Mouse (Mus musculus) c-Kit-positive CD71-positive TER-119-negative erythroid progenitor cells, embryonic 14.5 days (primary cell): Measurements from ENCODE around the gene Copa.

Experiments
- DNase-seq: peaks from one replicate; pipeline ENCODE4 v3.0.0-alpha.2; 2013; ENCODE audit warnings: low read depth

The Copa gene

GRCm38 (mm10) chr1:172143570-172143969 is 61.2 kb downstream of the Copa start:
- peak; percentile 71 for DNase-seq

DNA sequence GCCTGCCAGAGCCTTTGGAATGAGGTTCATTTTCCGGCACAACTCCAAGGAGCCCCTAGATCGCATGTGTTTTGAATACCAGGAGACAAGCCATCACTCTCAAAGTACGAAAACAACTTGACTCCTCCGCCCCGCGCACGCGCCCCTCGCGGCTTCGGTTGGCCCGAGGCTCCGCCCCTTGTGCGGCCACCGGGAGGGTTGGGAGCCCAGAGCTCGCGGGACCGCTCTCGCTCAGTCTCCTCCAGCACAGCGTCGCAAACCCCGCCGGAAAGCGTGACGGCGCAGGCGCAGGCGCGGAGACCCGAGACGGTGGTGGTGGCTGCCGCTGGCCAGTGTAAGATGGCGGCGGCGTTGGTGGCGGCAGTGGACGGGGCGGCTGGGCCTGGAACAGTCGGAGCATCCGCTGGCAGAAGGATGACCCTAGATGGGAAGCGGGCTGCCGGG is 65.5 kb downstream of the Copa start, which contains the start of gene Dcaf8:
TSS of gene Dcaf8 (plus strand) at position 250 of the 444 bp plus-strand sequence.
- DNase-seq = peak; percentile 95

- peak; percentile 71 for DNase-seq
These were observed 66.1 kb downstream of the Copa start for GRCm38 (mm10) chr1:172148279-172148954.

DNA sequence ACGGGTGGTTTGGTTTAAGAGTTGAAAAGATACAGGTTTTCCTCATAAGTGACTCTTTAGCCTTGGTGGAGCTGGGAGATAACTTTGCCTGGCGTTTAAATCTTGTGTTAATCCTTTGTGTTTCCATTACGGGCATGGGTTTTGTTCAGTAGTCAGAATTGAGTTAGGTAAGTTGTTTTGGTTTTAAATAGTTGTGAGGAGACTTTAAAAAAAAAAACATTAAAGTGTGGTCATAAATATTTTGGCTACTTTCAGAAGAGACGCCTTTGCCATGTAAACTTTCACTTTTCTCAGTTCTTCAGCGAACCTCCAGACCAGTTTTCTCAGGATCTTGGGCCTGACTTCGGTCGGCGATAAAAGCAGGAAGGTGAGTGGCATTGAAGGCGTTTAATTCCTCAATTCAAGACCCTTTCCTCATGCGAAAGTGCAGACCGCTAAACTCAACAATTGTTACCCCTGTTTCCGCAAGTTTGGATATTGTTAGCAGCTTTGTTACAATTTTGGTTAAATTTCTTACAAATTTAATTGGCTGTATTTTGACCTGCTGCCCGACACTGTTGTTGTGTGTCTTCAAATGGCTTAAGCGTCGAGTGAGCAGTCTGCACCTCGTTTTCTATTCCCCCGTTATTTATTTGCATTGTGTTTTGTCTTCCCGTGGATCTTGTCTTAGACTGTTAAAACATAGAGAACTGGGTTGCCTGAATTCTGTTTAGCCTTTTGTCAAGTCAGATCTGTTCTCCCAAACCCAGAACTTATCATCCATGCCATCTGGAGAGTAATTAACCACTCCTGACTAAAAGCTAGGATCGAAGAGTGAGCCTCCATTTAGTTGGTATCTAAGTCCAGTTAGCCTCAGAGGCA is 66.9 kb downstream of the Copa start:
- DNase-seq = peak; percentile 62

DNA sequence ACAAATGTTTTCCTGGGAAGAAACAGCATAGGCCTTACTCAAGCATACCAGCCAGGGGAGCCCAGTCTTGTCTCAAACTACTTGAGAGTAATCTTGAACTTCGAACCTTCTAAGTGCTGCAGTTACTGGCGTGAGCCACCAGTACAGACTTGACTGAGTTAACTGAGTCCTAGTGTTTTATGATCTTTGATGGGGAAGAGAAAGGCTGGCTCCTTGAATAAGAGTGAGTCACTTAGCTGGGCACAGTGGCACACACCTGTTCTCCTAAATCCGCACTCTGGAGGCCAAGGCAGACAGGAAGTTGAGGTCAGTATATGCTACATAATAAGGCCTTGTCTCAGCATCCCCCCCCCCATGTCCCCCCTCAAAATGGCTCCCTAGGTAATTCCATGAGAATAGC is 72.2 kb downstream of the Copa start:
- DNase-seq = no peak

DNA sequence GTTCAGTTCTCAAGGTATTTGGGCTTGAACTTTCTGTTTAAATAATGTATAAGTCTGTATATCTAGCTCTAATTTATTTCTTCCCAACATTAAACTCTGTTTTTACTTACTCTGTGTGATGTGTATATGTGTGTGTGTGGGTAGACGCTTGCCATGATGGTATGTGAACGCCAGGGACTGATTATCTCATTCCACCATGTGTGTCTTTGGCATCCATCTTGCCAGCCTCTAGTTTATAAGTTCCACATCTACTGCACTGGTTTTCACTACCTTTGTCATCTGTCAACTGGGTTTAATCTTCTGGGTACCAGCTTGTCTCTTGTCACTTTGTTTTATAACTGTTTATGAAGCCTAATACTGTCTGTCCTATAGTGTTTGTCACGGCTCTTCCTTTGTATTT is 73.2 kb downstream of the Copa start:
- no peak for DNase-seq

DNA sequence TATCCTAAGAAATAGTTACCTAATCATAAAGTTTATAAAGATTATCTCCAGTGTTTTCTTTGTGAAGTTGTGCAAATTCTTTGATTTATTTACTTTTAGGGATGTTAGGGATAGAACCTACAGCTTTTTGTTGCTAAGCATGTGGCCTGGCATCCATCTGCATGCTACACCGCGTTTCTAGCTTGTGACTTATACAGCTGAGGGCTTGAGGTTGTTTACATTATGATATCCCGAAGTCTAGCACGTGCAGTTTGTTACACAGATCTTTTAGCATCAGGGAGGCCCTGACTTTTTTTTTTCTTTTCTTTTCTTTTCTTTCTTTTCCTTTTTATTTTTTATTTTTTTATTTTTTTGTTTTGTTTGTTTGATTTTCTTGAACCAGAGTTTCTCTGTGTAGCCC is 77.6 kb downstream of the Copa start:
- no peak for DNase-seq

GRCm38 (mm10) chr1:172160508-172160907 is 78.2 kb downstream of the Copa start:
- no peak for DNase-seq

GRCm38 (mm10) chr1:172162009-172162408 is 79.7 kb downstream of the Copa start:
- no peak for DNase-seq

- DNase-seq = no peak
These were observed 80.6 kb downstream of the Copa start for GRCm38 (mm10) chr1:172162959-172163358.

DNA sequence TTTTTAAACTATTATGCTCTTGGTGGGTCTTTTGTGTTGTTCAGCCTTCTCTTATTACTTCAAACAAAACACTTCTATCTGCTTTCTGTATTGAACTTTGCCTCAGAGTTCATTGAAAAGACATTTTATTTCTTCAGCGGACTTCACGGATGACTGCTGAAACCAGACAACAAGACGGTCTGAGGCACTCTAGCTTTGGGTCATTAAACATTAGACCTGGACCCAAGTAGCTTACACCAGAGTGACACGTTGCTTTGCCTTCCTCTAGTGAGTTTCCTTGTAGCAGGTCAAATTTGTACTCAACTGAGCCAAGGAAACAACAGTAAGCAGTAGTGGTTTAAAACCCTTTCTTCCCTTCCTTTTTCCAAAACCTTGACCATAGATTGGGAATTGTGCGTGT is 85.6 kb downstream of the Copa start:
- no peak for DNase-seq

- DNase-seq = no peak
These were observed 87.5 kb downstream of the Copa start for GRCm38 (mm10) chr1:172169809-172170208.
